Comparison of ENCODE assay signal across 25 mouse cellular contexts in genomic region chr14:76278751-76279450, GRCm38 (mm10).
A peak's percentile ranks its signal among the peaks of the same experiment; 100 is the strongest.
DNase-seq lines count a peak whose midpoint lies in the region; ATAC-seq and TF ChIP-seq lines count a peak whose summit lies in the region.
"Had no signal": no experiment of that assay in that cellular context is flagged by ENCODE, and none has a peak within 500 bp of the region (broad histone marks: within the 10 kb centered on the region; RNA-seq: fewer than 3 reads in every experiment).

No protein-coding gene starts in this region.

- H3K9ac ChIP-seq in liver, postnatal 0 days (replicated peaks), result no peak overlapping the region
- no peak overlapping the region for H3K9ac ChIP-seq in hindbrain, embryonic 11.5 days (ENCODE audit: low read depth, low read length)
- H3K9ac ChIP-seq: forebrain, postnatal 0 days; hindbrain, embryonic 13.5 days; limb, embryonic 12.5 days; liver, embryonic 12.5 days; lung, embryonic 14.5 days; neural tube, embryonic 12.5 days had no signal

- no peaks in the 10 kb centered on the region for H3K4me1 ChIP-seq in liver, postnatal 0 days (ENCODE audit: insufficient read depth)
- peaks cover 3% of the 10 kb centered on the region; the same call in 1 of the 2 replicates for H3K4me1 ChIP-seq in hindbrain, embryonic 11.5 days (replicated peaks; ENCODE audit: control insufficient read depth, insufficient read depth, low read length)

- WGBS in liver, postnatal 0 days (ENCODE audit: insufficient replicate concordance), result 80% methylated on average over 17 of the region's 17 CpGs
- WGBS in hindbrain, embryonic 11.5 days, result 93% methylated on average over 17 of the region's 17 CpGs

- no peaks in the 10 kb centered on the region for H3K27me3 ChIP-seq in liver, postnatal 0 days (ENCODE audit: insufficient read depth, low read length)
- no peaks in the 10 kb centered on the region for H3K27me3 ChIP-seq in hindbrain, embryonic 11.5 days (ENCODE audit: control insufficient read depth, insufficient read depth, low read length)
- H3K27me3 ChIP-seq: hindbrain, embryonic 13.5 days; limb, embryonic 12.5 days; neural tube, embryonic 12.5 days had no signal

- H3K27ac ChIP-seq in liver, postnatal 0 days (ENCODE audit: low read depth), result no peak overlapping the region
- no peak overlapping the region for H3K27ac ChIP-seq in hindbrain, embryonic 11.5 days (ENCODE audit: low read depth, low read length)
- H3K27ac ChIP-seq: embryonic facial prominence, embryonic 10.5 days; heart, adult 2 months; hindbrain, embryonic 13.5 days; limb, embryonic 12.5 days; liver, embryonic 12.5 days; neural tube, embryonic 12.5 days had no signal

- TF ChIP-seq CTCF in liver, postnatal 0 days (IDR thresholded peaks at IDR 0.05; ENCODE audit: low read depth), result no peak

- H3K36me3 ChIP-seq in liver, postnatal 0 days (replicated peaks; ENCODE audit: insufficient read depth, low read length), result no peaks in the 10 kb centered on the region
- no peaks in the 10 kb centered on the region for H3K36me3 ChIP-seq in hindbrain, embryonic 11.5 days (ENCODE audit: control insufficient read depth, insufficient read depth, low read length)
- H3K36me3 ChIP-seq: embryonic facial prominence, embryonic 10.5 days; hindbrain, embryonic 13.5 days; limb, embryonic 12.5 days; liver, embryonic 12.5 days; neural tube, embryonic 12.5 days had no signal

- H3K4me3 ChIP-seq in liver, postnatal 0 days (ENCODE audit: low read depth, low read length), result no peak overlapping the region
- no peak overlapping the region for H3K4me3 ChIP-seq in hindbrain, embryonic 11.5 days (ENCODE audit: low read depth, low read length)
- H3K4me3 ChIP-seq: embryonic facial prominence, embryonic 10.5 days; heart, adult 2 months; hindbrain, embryonic 13.5 days; limb, embryonic 12.5 days; liver, embryonic 12.5 days; neural tube, embryonic 12.5 days had no signal

- no peaks in the 10 kb centered on the region for H3K9me3 ChIP-seq in liver, postnatal 0 days (ENCODE audit: low read length)
- H3K9me3 ChIP-seq in hindbrain, embryonic 11.5 days (ENCODE audit: control insufficient read depth, low read length), result no peaks in the 10 kb centered on the region
- H3K9me3 ChIP-seq: embryonic facial prominence, embryonic 10.5 days; hindbrain, embryonic 13.5 days; limb, embryonic 12.5 days; liver, embryonic 12.5 days; neural tube, embryonic 12.5 days had no signal

- ATAC-seq in liver, postnatal 0 days, result 0 out of 2 replicates have a peak, but pooled peaks have one; percentile 31
- ATAC-seq in hindbrain, embryonic 11.5 days (ENCODE audit: low FRiP score), result no peak
- ATAC-seq: activated CD4-positive, CD25-positive, alpha-beta regulatory T cell, adult 4 months; forebrain, postnatal 0 days; inflammation-experienced regulatory T-cells, adult 6 months; liver, embryonic 12.5 days had no signal

- DNase-seq in adrenal gland, adult 2 months, result peak; percentile 32
- DNase-seq in adrenal gland, postnatal 10 days, result no peak
- DNase-seq in liver, postnatal 0 days, result no peak
- DNase-seq in liver (no peak), NIH3T3 (ENCODE audit: low read depth) (peak; percentile 20)
- peak; percentile 30 for DNase-seq in yolk sac, embryonic 10.5 days (ENCODE audit: low spot score)
- DNase-seq in testis, postnatal 10 days (ENCODE audit: low spot score), result no peak
- no peak for DNase-seq in hindbrain, embryonic 11.5 days (ENCODE audit: low spot score)
- DNase-seq: cerebellum, adult 9-10 months; forebrain, postnatal 0 days; gastrocnemius, postnatal 25 days; heart, adult 2 months; kidney, adult 8-10 months; layer of hippocampus, postnatal 36 days; lung, embryonic 14.5 days; midbrain, embryonic 14.5 days; right cerebral cortex, postnatal 14 days; thymus, postnatal 14 days had no signal

- TF ChIP-seq EP300 in liver, postnatal 0 days (IDR thresholded peaks at IDR 0.05; ENCODE audit: low read depth), result no peak

- H3K4me2 ChIP-seq in liver, postnatal 0 days (ENCODE audit: low read depth, low read length), result no peak overlapping the region
- no peak overlapping the region for H3K4me2 ChIP-seq in hindbrain, embryonic 11.5 days (replicated peaks; ENCODE audit: low read depth, low read length)
- H3K4me2 ChIP-seq: hindbrain, embryonic 13.5 days; limb, embryonic 12.5 days; liver, embryonic 12.5 days; lung, embryonic 14.5 days; neural tube, embryonic 12.5 days had no signal

Comparison
In these comparisons a context has a peak if more than half of its experiments do, and no peak if none do; other contexts are left out.
1. DNase-seq: peak in adrenal gland, adult 2 months (single experiment), NIH3T3 (single experiment) and yolk sac, embryonic 10.5 days (single experiment); none in adrenal gland, postnatal 10 days (single experiment), liver, postnatal 0 days (single experiment), liver (single experiment), testis, postnatal 10 days (single experiment) and hindbrain, embryonic 11.5 days (single experiment).